Mouse (Mus musculus): ENCODE measurements around the gene Olfr12.

Olfr12 gene

GRCm38 (mm10) chr1:92641514-92642272, 24.1 kb downstream of the Olfr12 start, which contains the start of gene Cops9:
TSS of gene Cops9 (minus strand) at chr1:92641985.
- peak; percentile 93 to 95 for DNase-seq

- DNase-seq = peak in 1 of 2 experiments; percentile 3
These were observed 26.1 kb downstream of the Olfr12 start for GRCm38 (mm10) chr1:92643691-92644090.

GRCm38 (mm10) chr1:92644916-92645315, 27.3 kb downstream of the Olfr12 start:
- DNase-seq = no peak

- DNase-seq = no peak
These were observed 28.5 kb downstream of the Olfr12 start for GRCm38 (mm10) chr1:92646111-92646510.

GRCm38 (mm10) chr1:92646601-92647000, 29.0 kb downstream of the Olfr12 start:
- DNase-seq = no peak

- no peak for DNase-seq
These were observed 29.4 kb downstream of the Olfr12 start for GRCm38 (mm10) chr1:92647026-92647425.

- DNase-seq = peak; percentile 81 to 87
These were observed 30.2 kb downstream of the Olfr12 start for GRCm38 (mm10) chr1:92647752-92648151.

GRCm38 (mm10) chr1:92648197-92648596, 30.6 kb downstream of the Olfr12 start:
- DNase-seq = no peak

- DNase-seq = peak; percentile 81 to 86
These were observed 31.1 kb downstream of the Olfr12 start, which contains the start of gene Otos for GRCm38 (mm10) chr1:92648673-92649072. TSS of gene Otos (minus strand) at chr1:92648841.

GRCm38 (mm10) chr1:92651467-92651866, 33.9 kb downstream of the Olfr12 start:
- no peak for DNase-seq

- no peak for DNase-seq
These were observed 35.6 kb downstream of the Olfr12 start for GRCm38 (mm10) chr1:92653179-92653578.

GRCm38 (mm10) chr1:92654676-92655075, 37.1 kb downstream of the Olfr12 start:
- DNase-seq = no peak

- DNase-seq = no peak
These were observed 39.6 kb downstream of the Olfr12 start for GRCm38 (mm10) chr1:92657025-92657820.

- DNase-seq = no peak
These were observed 41.8 kb downstream of the Olfr12 start for GRCm38 (mm10) chr1:92659392-92659791.

GRCm38 (mm10) chr1:92667106-92667505, 49.5 kb downstream of the Olfr12 start:
- DNase-seq = peak; percentile 53 to 77

GRCm38 (mm10) chr1:92669430-92669829, 51.8 kb downstream of the Olfr12 start:
- DNase-seq = no peak

- no peak for DNase-seq
These were observed 53.7 kb downstream of the Olfr12 start for GRCm38 (mm10) chr1:92671326-92671725.

All from cerebellum, postnatal 25 days (tissue).